Mouse (Mus musculus) CD8-positive naive resting alpha-beta T cell, adult 57 days (primary cell): ENCODE results near the gene Gcn1l1. TPM values are rescaled to one million over a fixed set of nuclear protein-coding genes. Genes with fewer than 3 reads are reported as not detected.

Source experiments
- total RNA-seq: library from RNA; stranded (reverse); gene quantifications from one replicate; pipeline ENCODE4 v1.2.4, GENCODE M21; 2023

The Gcn1l1 gene
- 114 TPM for total RNA-seq

GRCm38 (mm10) chr5:115564737-115565393 is at the start of gene Gcn1l1:
Gcn1l1 (plus strand) TSS chr5:115565254.

GRCm38 (mm10) chr5:115559237-115560101 is 5.6 kb upstream of the Gcn1l1 start, which contains the start of gene Rplp0:
Rplp0 (plus strand) TSS chr5:115559467.

GRCm38 (mm10) chr5:115631505-115632357 is 66.7 kb downstream of the Gcn1l1 start, which contains the start of gene Rab35:
Rab35 (plus strand) TSS chr5:115631908.

Other genes with a start within 250 kb of the Gcn1l1 start
- 35.6 TPM for gene Srsf9, start 238.1 kb upstream of the Gcn1l1 start, total RNA-seq
- gene Gatc, start 224.1 kb upstream of the Gcn1l1 start, total RNA-seq: 3.8 TPM
- 14.6 TPM for gene Triap1, start 224.0 kb upstream of the Gcn1l1 start, total RNA-seq
- 203 TPM for gene Cox6a1, start 216.3 kb upstream of the Gcn1l1 start, total RNA-seq
- not detected for gene Msi1, start 135.7 kb upstream of the Gcn1l1 start, total RNA-seq
- not detected for gene Pla2g1b, start 99.0 kb upstream of the Gcn1l1 start, total RNA-seq
- gene Sirt4, start 80.5 kb upstream of the Gcn1l1 start, total RNA-seq: 12.0 TPM
- 56.7 TPM for gene Pxn, start 58.6 kb upstream of the Gcn1l1 start, total RNA-seq
- 2,874 TPM for gene Rplp0, start 5.8 kb upstream of the Gcn1l1 start, total RNA-seq
- gene Rab35, start 66.7 kb downstream of the Gcn1l1 start, total RNA-seq: 65.6 TPM
- 101 TPM for gene Bicdl1, start 166.4 kb downstream of the Gcn1l1 start, total RNA-seq